ENCODE assay signal across 8 mouse cellular contexts in the genomic region with DNA sequence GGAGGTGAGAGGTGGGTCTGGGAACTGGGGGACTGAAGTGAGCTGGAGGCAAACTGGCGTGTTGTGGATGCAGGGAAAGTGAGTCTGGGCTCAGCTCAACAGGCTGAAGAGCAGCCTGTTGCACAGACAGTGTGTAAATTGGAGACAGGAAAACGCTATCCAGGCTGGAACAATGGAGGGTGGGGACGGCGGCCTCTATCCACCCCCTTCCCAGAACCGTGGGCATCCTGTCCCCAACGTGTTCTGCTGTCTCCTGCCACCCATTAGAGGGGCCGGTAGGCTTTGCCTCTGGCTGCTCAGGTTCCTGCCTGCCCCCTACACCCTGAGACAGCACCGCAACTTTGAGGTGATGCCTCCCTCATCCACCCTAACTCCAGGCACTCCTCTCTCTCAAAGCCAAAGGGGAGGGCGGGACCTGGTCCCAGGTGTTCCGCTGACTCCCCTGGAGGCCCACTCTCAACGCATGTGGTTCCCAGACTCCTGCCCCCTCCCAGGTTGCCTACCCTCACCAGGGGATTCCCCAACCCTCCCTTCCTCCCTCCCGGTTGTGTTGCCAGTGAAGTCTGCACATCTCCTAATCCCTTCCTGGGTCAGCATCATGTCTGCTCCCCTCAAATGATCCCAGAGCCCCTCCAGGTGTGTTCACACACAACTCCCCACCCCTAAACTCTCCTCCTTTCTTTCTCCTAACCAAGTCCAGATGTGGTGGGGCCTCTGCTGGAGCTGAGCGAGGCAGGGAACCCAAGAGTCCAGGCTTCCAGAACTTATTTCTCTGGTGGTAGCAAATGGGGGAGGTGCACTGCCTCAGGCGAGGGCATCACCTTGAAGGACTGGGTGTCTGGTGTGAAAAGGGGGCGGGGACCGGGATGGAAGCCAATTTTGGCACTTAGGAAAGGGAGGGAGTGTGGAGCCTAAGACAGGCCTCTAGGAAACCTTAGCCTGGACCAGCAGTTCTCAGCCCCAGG. TPM values are rescaled to one million over a fixed set of nuclear protein-coding genes. Genes with fewer than 3 reads are reported as not detected.
A peak's percentile ranks its signal among the peaks of the same experiment; 100 is the strongest.
DNase-seq lines count a peak whose midpoint lies in the region; ATAC-seq and TF ChIP-seq lines count a peak whose summit lies in the region.

No protein-coding gene starts in this region.

- intact Hi-C loops in heart, adult 2 months (cut with DNase I): loop anchor here (2.0 to 5.0 kb wide), 2 partner anchors 13 to 430 kb away; no protein-coding TSS in a partner anchor

- no peak for TF ChIP-seq CTCF in layer of hippocampus, adult 2 months (conservative IDR thresholded peaks at IDR 0.05)
- no peak for TF ChIP-seq CTCF in heart, adult 2 months (IDR thresholded peaks at IDR 0.05)

- H3K36me3 ChIP-seq in heart, adult 2 months (ENCODE audit: control insufficient read depth, insufficient read depth, low read length): peaks cover 12% of the 10 kb centered on the region
- H3K36me3 ChIP-seq in lung, embryonic 15.5 days: peaks cover 37% of the 10 kb centered on the region

- TF ChIP-seq EP300 in heart, adult 2 months (IDR thresholded peaks at IDR 0.05; ENCODE audit: insufficient read depth, low read depth, low read length): peak; percentile 84

- no peak for ATAC-seq in lung, embryonic 15.5 days (ENCODE audit: borderline replicate concordance, extremely low read depth, low FRiP score, low TSS enrichment)
- no peak for ATAC-seq in activated CD4-positive, CD25-positive, alpha-beta regulatory T cell, adult 4 months

- peak overlapping the region; percentile 10; the same call in 1 of the 2 replicates for H3K4me3 ChIP-seq in layer of hippocampus, adult 2 months
- peak overlapping the region; percentile 69 for H3K4me3 ChIP-seq in heart, adult 2 months
- peak overlapping the region; percentile 97 for H3K4me3 ChIP-seq in lung, embryonic 15.5 days

- H3K9me3 ChIP-seq in lung, embryonic 15.5 days: no peaks in the 10 kb centered on the region

- peak; percentile 92 for TF ChIP-seq POLR2A in heart, adult 2 months (IDR thresholded peaks at IDR 0.05; ENCODE audit: insufficient read depth, low read depth, low read length)

- H3K9ac ChIP-seq in heart, adult 2 months (ENCODE audit: low read depth, low read length): peak overlapping the region; percentile 92
- H3K9ac ChIP-seq in lung, embryonic 15.5 days: peak overlapping the region; percentile 99

- no peaks in the 10 kb centered on the region for H3K27me3 ChIP-seq in heart, adult 2 months (ENCODE audit: control insufficient read depth, insufficient read depth, low read length)
- H3K27me3 ChIP-seq in lung, embryonic 15.5 days: no peaks in the 10 kb centered on the region

- H3K79me2 ChIP-seq in heart, adult 2 months (replicated peaks; ENCODE audit: control insufficient read depth, insufficient read depth, low read length): peaks cover 7% of the 10 kb centered on the region

- no peak overlapping the region for H3K27ac ChIP-seq in layer of hippocampus, adult 2 months
- peak overlapping the region; percentile 93 for H3K27ac ChIP-seq in heart, adult 2 months
- H3K27ac ChIP-seq in lung, embryonic 15.5 days: peak overlapping the region; percentile 99

- DNase-seq in layer of hippocampus, adult 2 months (ENCODE audit: low spot score in 2 of 2): no peak
- no peak for DNase-seq in layer of hippocampus, postnatal 25 days (ENCODE audit: extremely low spot score in 1 of 2, low spot score in 1 of 2)
- peak; percentile 68 for DNase-seq in heart, adult 2 months
- peak; percentile 70 for DNase-seq in kidney, adult 18-20 months
- DNase-seq in thymus, postnatal 0 days (ENCODE audit: low spot score): no peak
- no peak for DNase-seq in thymus, postnatal 14 days

- peaks cover 7% of the 10 kb centered on the region for H3K4me1 ChIP-seq in heart, adult 2 months (ENCODE audit: control insufficient read depth, insufficient read depth, low read length)
- peaks cover 47% of the 10 kb centered on the region for H3K4me1 ChIP-seq in lung, embryonic 15.5 days

- peak overlapping the region; percentile 94 for H3K4me2 ChIP-seq in lung, embryonic 15.5 days

- WGBS in heart, adult 2 months: 23% methylated on average over 16 of the region's 16 CpGs
- 8% methylated on average over 16 of the region's 16 CpGs for WGBS in lung, embryonic 15.5 days

RNA-seq across cellular contexts. Expression of gene Ephb4, which starts 2.4 kb away (rescaled TPM):
- 1 to 10 TPM; 5.6 to 5.7 TPM for total RNA-seq in layer of hippocampus, adult 2 months (2021)
- 1 to 10 TPM; 5.1 to 6.3 TPM for total RNA-seq in layer of hippocampus, postnatal 25 days (2021)
- 10 to 100 TPM; 45.9 to 53.9 TPM for total RNA-seq in heart, adult 2 months (2021)
- polyA plus RNA-seq in heart, adult 2 months (2012; rRNA removed): 35.2 and 51.8 TPM in 2 replicates
- polyA plus RNA-seq in lung, embryonic 15.5 days (2015; fragmentation: Nextera tagmentation; extraction: Ambion mirVana): 57.5 and 58.9 TPM in 2 replicates
- polyA plus RNA-seq in activated CD4-positive, CD25-positive, alpha-beta regulatory T cell, adult 4 months (2017; shearing (Covaris generic)): not detected
- polyA plus RNA-seq in thymus, postnatal 0 days (2015; fragmentation: Nextera tagmentation; extraction: Ambion mirVana): 6.6 and 8.0 TPM in 2 replicates

RNA-seq across cellular contexts. Expression of gene Slc12a9, which starts 18.9 kb away (rescaled TPM):
- 10 to 100 TPM; 27.9 to 28.4 TPM for total RNA-seq in layer of hippocampus, adult 2 months (2021)
- total RNA-seq in layer of hippocampus, postnatal 25 days (2021): 10 to 100 TPM; 24.9 to 32.8 TPM
- 1 to 10 TPM; 1.7 to 2.2 TPM for total RNA-seq in heart, adult 2 months (2021)
- polyA plus RNA-seq in heart, adult 2 months (2012; rRNA removed): 6.0 and 8.9 TPM in 2 replicates
- polyA plus RNA-seq in lung, embryonic 15.5 days (2015; fragmentation: Nextera tagmentation; extraction: Ambion mirVana): 12.0 and 13.0 TPM in 2 replicates
- polyA plus RNA-seq in activated CD4-positive, CD25-positive, alpha-beta regulatory T cell, adult 4 months (2017; shearing (Covaris generic)): 10 to 100 TPM in 1 of 2 experiments, 1 to 10 TPM in 1; 7.8 to 10.1 TPM
- 7.0 and 9.5 TPM in 2 replicates for polyA plus RNA-seq in thymus, postnatal 0 days (2015; fragmentation: Nextera tagmentation; extraction: Ambion mirVana)

RNA-seq across cellular contexts. Expression of gene Trip6, which starts 38.1 kb away (rescaled TPM):
- 1 to 10 TPM; 4.8 to 7.3 TPM for total RNA-seq in layer of hippocampus, adult 2 months (2021)
- 1 to 10 TPM; 4.6 to 6.4 TPM for total RNA-seq in layer of hippocampus, postnatal 25 days (2021)
- 10 to 100 TPM; 12.5 to 13.6 TPM for total RNA-seq in heart, adult 2 months (2021)
- 23.5 and 24.2 TPM in 2 replicates for polyA plus RNA-seq in heart, adult 2 months (2012; rRNA removed)
- polyA plus RNA-seq in lung, embryonic 15.5 days (2015; fragmentation: Nextera tagmentation; extraction: Ambion mirVana): 95.9 and 96.3 TPM in 2 replicates
- 1 to 10 TPM; 1.3 to 1.5 TPM for polyA plus RNA-seq in activated CD4-positive, CD25-positive, alpha-beta regulatory T cell, adult 4 months (2017; shearing (Covaris generic))
- polyA plus RNA-seq in thymus, postnatal 0 days (2015; fragmentation: Nextera tagmentation; extraction: Ambion mirVana): 17.1 and 17.4 TPM in 2 replicates

RNA-seq across cellular contexts. Expression of gene Srrt, which starts 44.8 kb away (rescaled TPM):
- total RNA-seq in layer of hippocampus, adult 2 months (2021): 100 to 1,000 TPM; 223 to 232 TPM
- total RNA-seq in layer of hippocampus, postnatal 25 days (2021): 100 to 1,000 TPM; 164 to 213 TPM
- total RNA-seq in heart, adult 2 months (2021): 10 to 100 TPM; 60.5 to 66.4 TPM
- polyA plus RNA-seq in heart, adult 2 months (2012; rRNA removed): 63.9 and 74.2 TPM in 2 replicates
- 145 and 155 TPM in 2 replicates for polyA plus RNA-seq in lung, embryonic 15.5 days (2015; fragmentation: Nextera tagmentation; extraction: Ambion mirVana)
- 10 to 100 TPM; 65.0 to 75.8 TPM for polyA plus RNA-seq in activated CD4-positive, CD25-positive, alpha-beta regulatory T cell, adult 4 months (2017; shearing (Covaris generic))
- polyA plus RNA-seq in thymus, postnatal 0 days (2015; fragmentation: Nextera tagmentation; extraction: Ambion mirVana): 114 and 118 TPM in 2 replicates

RNA-seq across cellular contexts. Expression of gene Ufsp1, which starts 57.9 kb away (rescaled TPM):
- total RNA-seq in layer of hippocampus, adult 2 months (2021): 10 to 100 TPM; 12.4 to 13.8 TPM
- 10 to 100 TPM; 14.3 to 16.0 TPM for total RNA-seq in layer of hippocampus, postnatal 25 days (2021)
- total RNA-seq in heart, adult 2 months (2021): 1 to 10 TPM; 8.1 to 8.8 TPM
- 11.8 and 12.8 TPM in 2 replicates for polyA plus RNA-seq in heart, adult 2 months (2012; rRNA removed)
- polyA plus RNA-seq in lung, embryonic 15.5 days (2015; fragmentation: Nextera tagmentation; extraction: Ambion mirVana): 5.3 and 5.8 TPM in 2 replicates
- polyA plus RNA-seq in activated CD4-positive, CD25-positive, alpha-beta regulatory T cell, adult 4 months (2017; shearing (Covaris generic)): 1 to 10 TPM in 1 of 2 experiments, not detected in 1; 1.7 TPM
- polyA plus RNA-seq in thymus, postnatal 0 days (2015; fragmentation: Nextera tagmentation; extraction: Ambion mirVana): 16.6 and 21.0 TPM in 2 replicates

Comparison
In these comparisons a context has a peak if more than half of its experiments do, and no peak if none do; other contexts are left out.
1. DNase-seq: peak in heart, adult 2 months (2 of 2) and kidney, adult 18-20 months (single experiment); none in layer of hippocampus, adult 2 months (0 of 2), layer of hippocampus, postnatal 25 days (0 of 2), thymus, postnatal 0 days (single experiment) and thymus, postnatal 14 days (single experiment).
2. H3K4me3 ChIP-seq: peak in every context shown above with its lines; median percentile 97 in lung, embryonic 15.5 days; 69 in heart, adult 2 months; 10 in layer of hippocampus, adult 2 months.